Mouse (Mus musculus): Measurements from ENCODE around the gene Gm11444.

- no peak for TF ChIP-seq CTCF (IDR thresholded peaks at IDR 0.05; ENCODE audit: borderline replicate concordance, insufficient read depth, low read depth, low read length)
- TF ChIP-seq POLR2A (IDR thresholded peaks at IDR 0.05; ENCODE audit: borderline replicate concordance, insufficient read depth, low read length), result no peak
Measured at GRCm38 (mm10) chr11:85812201-85812966, 37.7 kb downstream of the Gm11444 start.
